Mouse (Mus musculus): ENCODE measurements around the gene Fhit.

GRCm38 (mm10) chr14:10213216-10213615, 948.6 kb downstream of the Fhit start:
- TF ChIP-seq CTCF (IDR thresholded peaks at IDR 0.05; ENCODE audit: extremely low read depth, insufficient read length, insufficient replicate concordance, low read depth, low read length), result no peak
- TF ChIP-seq POLR2A (IDR thresholded peaks at IDR 0.05; ENCODE audit: low read depth, low read length), result no peak

All from small intestine, adult 2 months (tissue).